Mouse (Mus musculus) midbrain, embryonic 16.5 days (tissue): ENCODE results near the gene Braf. TPM values are rescaled to one million over a fixed set of nuclear protein-coding genes. Genes with fewer than 3 reads are reported as not detected.
"Not testable (repeated sequence)": the region's sequence is repeated elsewhere in the genome, so short reads cannot be mapped to it uniquely, and the experiment has no call there.

Source experiments
- ATAC-seq: fragments of 200-750 bp; cut with Nextera tagmentation; 2 replicates; pipeline ENCODE4 v1.8.0; 2017; ENCODE audit warnings: moderate TSS enrichment
- H3K27ac ChIP-seq: fragments of 300-500 bp; sonication (generic); 2 replicates; pipeline ENCODE4 v1.5.1; 2014; ENCODE audit warnings: mild to moderate bottlenecking, low read length, mixed read lengths
- H3K27me3 ChIP-seq: fragments of 300-500 bp; sonication (generic); 2 replicates; pipeline ENCODE4 v1.6.1; 2014; ENCODE audit warnings: low read depth, low read length, mixed read lengths; ENCODE audit not compliant: control insufficient read depth, insufficient read depth
- H3K36me3 ChIP-seq: fragments of 300-500 bp; sonication (generic); 2 replicates; pipeline ENCODE4 v1.6.1; 2014; ENCODE audit warnings: mild to moderate bottlenecking, low read length, moderate library complexity, mixed read lengths; ENCODE audit not compliant: control insufficient read depth, insufficient read depth
- H3K4me1 ChIP-seq: fragments of 300-500 bp; sonication (generic); 2 replicates; pipeline ENCODE4 v1.6.1; 2014; ENCODE audit warnings: mild to moderate bottlenecking, low read length, mixed read lengths; ENCODE audit not compliant: control insufficient read depth, insufficient read depth
- H3K4me2 ChIP-seq: fragments of 300-500 bp; sonication (generic); 2 replicates; pipeline ENCODE4 v1.6.1; 2014; ENCODE audit warnings: mild to moderate bottlenecking, low read length, mixed read lengths
- H3K4me3 ChIP-seq: fragments of 300-500 bp; sonication (generic); 2 replicates; pipeline ENCODE4 v1.5.1; 2014; ENCODE audit warnings: low read depth, mild to moderate bottlenecking, low read length, moderate library complexity, mixed read lengths
- H3K9ac ChIP-seq: fragments of 300-500 bp; sonication (generic); 2 replicates; pipeline ENCODE4 v1.6.1; 2014; ENCODE audit warnings: low read depth, low read length, mixed read lengths
- H3K9me3 ChIP-seq: fragments of 300-500 bp; sonication (generic); replicated peaks from 2 replicates; pipeline ENCODE4 v1.6.1; 2014; ENCODE audit warnings: mild to moderate bottlenecking, low read length, mixed read lengths; ENCODE audit not compliant: control insufficient read depth, poor library complexity, severe bottlenecking
- WGBS: fragments of 180-500 bp; shearing (Covaris S2); extraction: QIAGEN DNeasy Blood & Tissue Kit; methylation state at CpG from one replicate; pipeline ENCODE4 v1.1.7; 2014; 5-methylcytosine and 5-hydroxymethylcytosine counted together
- polyA plus RNA-seq: library from polyadenylated mRNA; unstranded; fragments of >200 nt; fragmentation: Nextera tagmentation; extraction: Ambion mirVana; gene quantifications from 2 replicates; pipeline ENCODE4 v1.2.1, GENCODE M21; 2015

The Braf gene
- polyA plus RNA-seq: 25.2 and 26.7 TPM in 2 replicates

- H3K4me1 ChIP-seq: peaks cover 22% of the 10 kb centered on the region
- peak within 1 kb of the TSS; percentile 95 for H3K27ac ChIP-seq
- 0% methylated on average over 45 of the region's 101 CpGs for WGBS
- H3K9me3 ChIP-seq: no peaks in the 10 kb centered on the region
- peak within 1 kb of the TSS; percentile 65 for H3K4me2 ChIP-seq
- peak within 1 kb of the TSS; percentile 97 for H3K4me3 ChIP-seq
- ATAC-seq: peak; percentile 91
- H3K36me3 ChIP-seq: no peaks in the 10 kb centered on the region
- peak within 1 kb of the TSS; percentile 98 for H3K9ac ChIP-seq
- H3K27me3 ChIP-seq: no peaks in the 10 kb centered on the region
Observed at GRCm38 (mm10) chr6:39724866-39725711, at the start of gene Braf. Gene Braf, minus strand, starts transcription at chr6:39725463.

GRCm38 (mm10) chr6:39775029-39775428, 49.8 kb upstream of the Braf start:
- no peaks in the 10 kb centered on the region for H3K9me3 ChIP-seq
- no peak overlapping the region for H3K27ac ChIP-seq
- no peaks in the 10 kb centered on the region for H3K4me1 ChIP-seq
- no peaks in the 10 kb centered on the region for H3K27me3 ChIP-seq
- H3K4me3 ChIP-seq: no peak overlapping the region
- H3K36me3 ChIP-seq: no peaks in the 10 kb centered on the region
- no peak overlapping the region for H3K9ac ChIP-seq
- no peak for ATAC-seq
- no peak overlapping the region for H3K4me2 ChIP-seq
- WGBS: 86% methylated on average over 9 of the region's 9 CpGs

- Histone ChIP-seq H3K27me3 (no peaks in the 10 kb centered on the region), H3K36me3 (no peaks in the 10 kb centered on the region), H3K9me3 (no peaks in the 10 kb centered on the region), H3K4me2 (no peak overlapping the region), H3K9ac (no peak overlapping the region), H3K4me1 (no peaks in the 10 kb centered on the region), H3K4me3 (no peak overlapping the region), H3K27ac (no peak overlapping the region)
- ATAC-seq: no peak
- WGBS: 96% methylated on average over 2 of the region's 2 CpGs
Observed at GRCm38 (mm10) chr6:39757229-39757628, 32.0 kb upstream of the Braf start.

- H3K4me2 ChIP-seq: no peak overlapping the region
- no peaks in the 10 kb centered on the region for H3K27me3 ChIP-seq
- H3K9ac ChIP-seq: no peak overlapping the region
- peaks cover 5% of the 10 kb centered on the region; the same call in 1 of the 2 replicates for H3K4me1 ChIP-seq
- H3K4me3 ChIP-seq: no peak overlapping the region
- no peaks in the 10 kb centered on the region for H3K36me3 ChIP-seq
- H3K27ac ChIP-seq: no peak overlapping the region
- no peak for ATAC-seq
- H3K9me3 ChIP-seq: no peaks in the 10 kb centered on the region
- 39% methylated on average over 6 of the region's 6 CpGs for WGBS
Observed at GRCm38 (mm10) chr6:39749881-39750280, 24.6 kb upstream of the Braf start.

GRCm38 (mm10) chr6:39747094-39747493, 21.8 kb upstream of the Braf start:
- Histone ChIP-seq H3K27me3 (no peaks in the 10 kb centered on the region), H3K9ac (no peak overlapping the region), H3K4me1 (peaks cover 5% of the 10 kb centered on the region; the same call in 1 of the 2 replicates), H3K4me2 (no peak overlapping the region), H3K27ac (peak overlapping the region; percentile 23; the same call in 1 of the 2 replicates), H3K4me3 (no peak overlapping the region), H3K9me3 (no peaks in the 10 kb centered on the region), H3K36me3 (no peaks in the 10 kb centered on the region)
- 14% methylated on average over 1 of the region's 1 CpGs for WGBS
- ATAC-seq: no peak

- H3K9ac ChIP-seq: no peak overlapping the region
- no peak for ATAC-seq
- H3K27ac ChIP-seq: no peak overlapping the region
- H3K4me1 ChIP-seq: peaks cover 5% of the 10 kb centered on the region; the same call in 1 of the 2 replicates
- H3K4me2 ChIP-seq: no peak overlapping the region
- H3K4me3 ChIP-seq: no peak overlapping the region
- H3K36me3 ChIP-seq: no peaks in the 10 kb centered on the region
- no peaks in the 10 kb centered on the region for H3K9me3 ChIP-seq
- WGBS: 97% methylated on average over 1 of the region's 1 CpGs
- H3K27me3 ChIP-seq: no peaks in the 10 kb centered on the region
Observed at GRCm38 (mm10) chr6:39745456-39745855, 20.2 kb upstream of the Braf start.

- not testable (repeated sequence) for H3K36me3 ChIP-seq, ATAC-seq, H3K4me1 ChIP-seq, H3K27me3 ChIP-seq, H3K9me3 ChIP-seq, H3K27ac ChIP-seq, H3K9ac ChIP-seq, H3K4me2 ChIP-seq, H3K4me3 ChIP-seq
- WGBS: 96% methylated on average over 8 of the region's 9 CpGs
Observed at GRCm38 (mm10) chr6:39739698-39740097, 14.4 kb upstream of the Braf start.

GRCm38 (mm10) chr6:39728095-39728494, 2.8 kb upstream of the Braf start:
- Histone ChIP-seq H3K9me3 (no peaks in the 10 kb centered on the region), H3K36me3 (no peaks in the 10 kb centered on the region), H3K4me2 (no peak overlapping the region), H3K27ac (no peak overlapping the region), H3K9ac (no peak overlapping the region), H3K4me3 (no peak overlapping the region), H3K27me3 (no peaks in the 10 kb centered on the region), H3K4me1 (peaks cover 8% of the 10 kb centered on the region)
- ATAC-seq: no peak
- 82% methylated on average over 5 of the region's 5 CpGs for WGBS

GRCm38 (mm10) chr6:39726149-39726548, 886 bp upstream of the Braf start:
- Histone ChIP-seq H3K4me3 (no peak overlapping the region), H3K4me2 (no peak overlapping the region), H3K4me1 (peaks cover 16% of the 10 kb centered on the region), H3K27me3 (no peaks in the 10 kb centered on the region), H3K27ac (no peak overlapping the region), H3K36me3 (no peaks in the 10 kb centered on the region), H3K9me3 (no peaks in the 10 kb centered on the region), H3K9ac (no peak overlapping the region)
- WGBS: 68% methylated on average over 3 of the region's 3 CpGs
- no peak for ATAC-seq
